Mouse (Mus musculus): Measurements from ENCODE around the gene Trip11. TPM values are rescaled to one million over a fixed set of nuclear protein-coding genes. Genes with fewer than 3 reads are reported as not detected.
"Not testable (repeated sequence)": the region's sequence is repeated elsewhere in the genome, so short reads cannot be mapped to it uniquely, and the experiment has no call there.

The Trip11 gene
- 10 to 100 TPM; 33.4 to 35.2 TPM for total RNA-seq (2021)

GRCm38 (mm10) chr12:101912626-101913490 is at the start of gene Trip11:
Gene Trip11 (minus strand): TSS chr12:101913267.
- peak; percentile 89 to 90 for DNase-seq

GRCm38 (mm10) chr12:101958960-101959780 is 46.1 kb upstream of the Trip11 start:
- not testable (repeated sequence) for DNase-seq

- no peak for DNase-seq
These were observed 45.5 kb upstream of the Trip11 start for GRCm38 (mm10) chr12:101958556-101958955.

GRCm38 (mm10) chr12:101957942-101958544 is 45.0 kb upstream of the Trip11 start, which contains the start of gene Atxn3:
Gene Atxn3 (minus strand): TSS chr12:101958246.
- DNase-seq: peak; percentile 96

- DNase-seq: no peak
These were observed 44.2 kb upstream of the Trip11 start for GRCm38 (mm10) chr12:101957079-101957941.

- DNase-seq: not testable (repeated sequence)
These were observed 42.8 kb upstream of the Trip11 start for GRCm38 (mm10) chr12:101955821-101956220.

GRCm38 (mm10) chr12:101948801-101949200 is 35.7 kb upstream of the Trip11 start:
- DNase-seq: no peak

GRCm38 (mm10) chr12:101947986-101948385 is 34.9 kb upstream of the Trip11 start:
- DNase-seq: no peak

GRCm38 (mm10) chr12:101937572-101937971 is 24.5 kb upstream of the Trip11 start:
- no peak for DNase-seq

GRCm38 (mm10) chr12:101935223-101935622 is 22.2 kb upstream of the Trip11 start:
- DNase-seq: no peak

GRCm38 (mm10) chr12:101928423-101928822 is 15.4 kb upstream of the Trip11 start:
- DNase-seq: no peak

GRCm38 (mm10) chr12:101922313-101922712 is 9.2 kb upstream of the Trip11 start:
- no peak for DNase-seq

- DNase-seq: no peak
These were observed 6.8 kb upstream of the Trip11 start for GRCm38 (mm10) chr12:101919847-101920246.

GRCm38 (mm10) chr12:101917165-101917564 is 4.1 kb upstream of the Trip11 start:
- DNase-seq: no peak

- no peak for DNase-seq
These were observed 1.7 kb downstream of the Trip11 start for GRCm38 (mm10) chr12:101911346-101911745.

GRCm38 (mm10) chr12:101910360-101910759 is 2.7 kb downstream of the Trip11 start:
- no peak for DNase-seq

GRCm38 (mm10) chr12:101905817-101906216 is 7.2 kb downstream of the Trip11 start:
- no peak for DNase-seq

- no peak for DNase-seq
These were observed 8.2 kb downstream of the Trip11 start for GRCm38 (mm10) chr12:101904906-101905305.

GRCm38 (mm10) chr12:101904170-101904569 is 8.9 kb downstream of the Trip11 start:
- DNase-seq: no peak

GRCm38 (mm10) chr12:101899671-101900245 is 13.3 kb downstream of the Trip11 start:
- no peak for DNase-seq

GRCm38 (mm10) chr12:101898966-101899365 is 14.1 kb downstream of the Trip11 start:
- DNase-seq: no peak
